Mouse (Mus musculus) limb, embryonic 11.5 days (tissue): ENCODE results near the gene Sipa1l1. TPM values are rescaled to one million over a fixed set of nuclear protein-coding genes. Genes with fewer than 3 reads are reported as not detected.

Experiments used
- ATAC-seq: fragments of 200-750 bp; cut with Nextera tagmentation; 2 replicates; pipeline ENCODE4 v1.8.0; 2017; ENCODE audit warnings: low read depth; ENCODE audit not compliant: insufficient number of reproducible peaks, low FRiP score, low TSS enrichment
- DNase-seq: peaks from one replicate; pipeline ENCODE4 v3.0.0-alpha.2; 2015; ENCODE audit warnings: low spot score
- H3K27ac ChIP-seq: fragments of 300-500 bp; sonication (generic); replicated peaks from 2 replicates; pipeline ENCODE4 v1.5.1; 2014; ENCODE audit warnings: low read depth, mild to moderate bottlenecking, low read length
- H3K27me3 ChIP-seq: fragments of 300-500 bp; sonication (generic); 2 replicates; pipeline ENCODE4 v1.6.1; 2014; ENCODE audit warnings: mild to moderate bottlenecking, low read length, mixed read lengths; ENCODE audit not compliant: control insufficient read depth, insufficient read depth
- H3K36me3 ChIP-seq: fragments of 300-500 bp; sonication (generic); 2 replicates; pipeline ENCODE4 v1.6.1; 2014; ENCODE audit warnings: mild to moderate bottlenecking, low read length, moderate library complexity, mixed read lengths; ENCODE audit not compliant: control insufficient read depth, insufficient read depth
- H3K4me1 ChIP-seq: fragments of 300-500 bp; sonication (generic); 2 replicates; pipeline ENCODE4 v1.6.1; 2014; ENCODE audit warnings: low read length, mixed read lengths; ENCODE audit not compliant: control insufficient read depth, insufficient read depth
- H3K4me2 ChIP-seq: fragments of 300-500 bp; sonication (generic); 2 replicates; pipeline ENCODE4 v1.6.1; 2014; ENCODE audit warnings: low read depth, mild to moderate bottlenecking, moderate library complexity; ENCODE audit not compliant: severe bottlenecking
- H3K4me3 ChIP-seq: fragments of 300-500 bp; sonication (generic); 2 replicates; pipeline ENCODE4 v1.5.1; 2014; ENCODE audit warnings: low read depth, low read length
- H3K9ac ChIP-seq: fragments of 300-500 bp; sonication (generic); 2 replicates; pipeline ENCODE4 v1.6.1; 2014; ENCODE audit warnings: mild to moderate bottlenecking, low read length
- H3K9me3 ChIP-seq: fragments of 300-500 bp; sonication (generic); 2 replicates; pipeline ENCODE4 v1.6.1; 2016; ENCODE audit warnings: low read length; ENCODE audit not compliant: control insufficient read depth
- WGBS: fragments of 180-500 bp; shearing (Covaris S2); extraction: QIAGEN DNeasy Blood & Tissue Kit; methylation state at CpG from one replicate; pipeline ENCODE4 v1.1.7; 2014; 5-methylcytosine and 5-hydroxymethylcytosine counted together
- polyA plus RNA-seq: library from polyadenylated mRNA; unstranded; fragments of >200 nt; fragmentation: Nextera tagmentation; extraction: Ambion mirVana; gene quantifications from 2 replicates; pipeline ENCODE4 v1.2.1, GENCODE M21; 2014

Gene Sipa1l1
- polyA plus RNA-seq, 1 experiment from 2014 or later: 32.5 TPM

DNA sequence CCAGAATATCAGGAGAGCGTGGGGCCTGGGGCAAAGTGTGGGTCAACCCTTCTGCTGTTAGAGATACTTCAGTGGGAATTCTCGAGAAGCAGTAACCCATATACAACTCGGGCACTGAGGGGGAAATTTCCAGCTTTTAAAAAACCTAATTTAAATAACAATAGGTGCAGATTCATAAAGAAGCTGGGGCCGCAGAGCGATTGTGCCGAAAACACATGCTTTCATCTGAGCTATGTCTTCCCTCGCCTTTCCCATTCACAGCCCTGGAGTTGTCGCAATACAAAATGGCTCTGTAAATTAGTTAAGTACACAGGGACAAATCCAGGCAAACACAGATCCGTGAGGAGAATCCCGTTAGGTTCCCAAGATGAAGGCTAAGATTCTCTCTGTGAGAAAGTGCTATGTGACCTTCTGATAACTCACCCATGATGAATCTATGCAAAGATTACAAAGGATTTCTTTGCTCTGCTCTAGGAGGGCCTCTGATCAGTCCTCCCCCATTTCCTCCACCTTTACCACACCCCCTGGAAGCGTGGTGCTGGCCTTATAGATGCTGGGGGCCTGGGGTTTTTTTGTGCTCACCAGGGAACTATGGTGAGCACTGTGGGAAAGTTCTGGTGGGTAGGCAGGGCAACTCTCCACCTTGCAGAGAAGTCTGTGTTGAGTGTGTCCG is 22.0 kb upstream of the Sipa1l1 start:
- Histone ChIP-seq H3K36me3 (no peaks in the 10 kb centered on the region), H3K9me3 (no peaks in the 10 kb centered on the region), H3K4me3 (no peak overlapping the region), H3K4me1 (no peaks in the 10 kb centered on the region), H3K4me2 (no peak overlapping the region), H3K27ac (no peak overlapping the region), H3K9ac (no peak overlapping the region), H3K27me3 (no peaks in the 10 kb centered on the region)
- WGBS: 83% methylated on average over 12 of the region's 12 CpGs
- ATAC-seq (no peak), DNase-seq (no peak)

DNA sequence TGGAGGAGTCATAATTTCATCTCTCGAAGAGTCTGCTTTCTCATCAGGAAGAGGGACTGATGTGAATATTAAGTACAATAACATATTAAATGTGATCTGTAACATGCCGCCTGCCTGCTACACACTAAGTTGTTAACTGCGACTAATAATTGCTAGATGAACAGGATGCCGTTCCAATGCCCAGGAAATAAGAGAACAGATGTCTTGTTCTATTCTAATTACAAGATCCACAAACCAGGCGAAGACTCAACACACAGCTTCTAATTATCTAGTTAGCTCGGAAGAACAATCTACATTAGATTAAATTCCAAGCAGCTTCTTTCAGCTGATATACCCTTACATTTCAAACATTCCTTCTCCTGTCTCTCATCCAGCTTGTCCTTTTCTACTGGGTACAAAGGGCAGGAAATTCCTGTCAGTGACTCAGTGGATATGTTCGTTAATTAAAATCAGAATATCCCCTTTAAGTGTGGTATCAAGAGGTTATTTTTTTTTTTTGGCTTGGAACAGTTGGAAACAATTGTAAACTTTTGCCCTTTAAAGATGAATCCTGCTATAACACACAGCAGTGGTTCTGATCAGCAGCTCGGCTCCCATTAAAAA is 20.7 kb upstream of the Sipa1l1 start:
- Histone ChIP-seq H3K4me3 (no peak overlapping the region), H3K4me2 (no peak overlapping the region), H3K9ac (no peak overlapping the region), H3K36me3 (no peaks in the 10 kb centered on the region), H3K27me3 (no peaks in the 10 kb centered on the region), H3K27ac (no peak overlapping the region), H3K4me1 (no peaks in the 10 kb centered on the region), H3K9me3 (no peaks in the 10 kb centered on the region)
- WGBS: 67% methylated on average over 8 of the region's 8 CpGs
- ATAC-seq (no peak), DNase-seq (no peak)

DNA sequence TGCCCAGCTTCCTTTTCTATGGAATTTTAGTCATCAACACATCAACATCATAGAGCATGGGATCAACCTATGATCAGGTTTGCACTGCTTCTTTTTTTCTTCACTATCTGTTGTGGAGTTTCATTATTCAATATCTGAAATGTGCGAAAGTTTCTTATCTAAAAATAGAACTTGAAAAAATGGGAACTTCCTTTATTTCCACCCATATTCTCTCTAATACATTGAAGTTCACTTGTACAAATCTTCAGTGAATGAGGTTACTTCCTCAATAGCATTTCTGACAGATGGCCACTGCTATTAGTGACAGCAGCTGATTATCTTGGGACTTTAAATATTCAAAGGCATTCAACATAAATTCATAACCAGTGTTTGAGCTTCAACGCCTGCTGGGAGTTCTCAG is 18.1 kb upstream of the Sipa1l1 start:
- no peaks in the 10 kb centered on the region for H3K4me1 ChIP-seq
- H3K27ac ChIP-seq: no peak overlapping the region
- no peak for ATAC-seq
- H3K9me3 ChIP-seq: no peaks in the 10 kb centered on the region
- no peak overlapping the region for H3K4me3 ChIP-seq
- WGBS: 86% methylated on average over 2 of the region's 2 CpGs
- H3K4me2 ChIP-seq: no peak overlapping the region
- H3K36me3 ChIP-seq: no peaks in the 10 kb centered on the region
- H3K9ac ChIP-seq: no peak overlapping the region
- no peak for DNase-seq
- H3K27me3 ChIP-seq: no peaks in the 10 kb centered on the region

DNA sequence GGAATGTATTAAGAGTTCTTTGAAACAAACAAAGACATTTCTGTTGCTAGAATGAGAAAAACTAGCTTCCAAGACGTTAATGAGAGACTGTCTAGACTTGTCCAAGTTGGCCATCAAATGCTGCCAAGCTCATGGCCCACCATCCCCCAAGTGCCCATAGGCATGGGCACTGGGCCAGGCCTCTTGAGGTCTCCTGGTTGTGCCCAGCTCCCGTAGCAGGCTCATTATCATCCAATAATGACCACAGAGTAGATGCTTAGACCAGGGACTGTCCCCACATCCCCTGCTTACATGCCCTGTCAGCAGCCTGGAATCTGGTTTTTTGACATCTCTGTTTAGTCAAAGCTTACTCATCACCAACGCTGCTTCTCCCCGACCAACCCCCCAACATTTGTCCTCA is 14.6 kb upstream of the Sipa1l1 start:
- Histone ChIP-seq H3K9ac (no peak overlapping the region), H3K27ac (no peak overlapping the region), H3K4me3 (no peak overlapping the region), H3K4me2 (no peak overlapping the region), H3K27me3 (no peaks in the 10 kb centered on the region), H3K4me1 (no peaks in the 10 kb centered on the region), H3K9me3 (no peaks in the 10 kb centered on the region), H3K36me3 (no peaks in the 10 kb centered on the region)
- no peak for ATAC-seq
- WGBS: 90% methylated on average over 4 of the region's 4 CpGs
- no peak for DNase-seq

DNA sequence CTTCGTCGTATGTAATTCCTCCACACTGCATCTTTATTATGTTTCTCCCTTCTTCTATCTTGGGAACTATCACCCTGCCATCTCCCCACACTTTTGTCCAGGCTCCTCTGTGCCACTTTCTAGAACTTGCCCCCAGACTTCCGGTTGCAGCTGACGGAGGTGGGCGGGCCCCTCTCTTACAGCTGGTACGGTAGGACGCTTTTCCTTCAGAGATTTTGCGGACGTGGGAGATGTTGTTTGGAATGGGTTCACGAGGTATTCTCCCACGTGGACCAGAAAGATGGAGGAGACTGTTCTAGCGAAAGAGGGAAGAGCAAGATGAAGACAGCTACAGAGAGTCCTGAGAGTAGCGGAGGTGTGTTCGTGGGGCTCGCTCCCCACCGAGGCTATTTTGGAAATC is 10.6 kb upstream of the Sipa1l1 start:
- H3K27ac ChIP-seq: no peak overlapping the region
- no peak overlapping the region for H3K4me3 ChIP-seq
- no peaks in the 10 kb centered on the region for H3K4me1 ChIP-seq
- ATAC-seq: no peak
- DNase-seq: no peak
- H3K4me2 ChIP-seq: no peak overlapping the region
- no peaks in the 10 kb centered on the region for H3K9me3 ChIP-seq
- no peaks in the 10 kb centered on the region for H3K36me3 ChIP-seq
- WGBS: 94% methylated on average over 16 of the region's 16 CpGs
- no peaks in the 10 kb centered on the region for H3K27me3 ChIP-seq
- no peak overlapping the region for H3K9ac ChIP-seq

DNA sequence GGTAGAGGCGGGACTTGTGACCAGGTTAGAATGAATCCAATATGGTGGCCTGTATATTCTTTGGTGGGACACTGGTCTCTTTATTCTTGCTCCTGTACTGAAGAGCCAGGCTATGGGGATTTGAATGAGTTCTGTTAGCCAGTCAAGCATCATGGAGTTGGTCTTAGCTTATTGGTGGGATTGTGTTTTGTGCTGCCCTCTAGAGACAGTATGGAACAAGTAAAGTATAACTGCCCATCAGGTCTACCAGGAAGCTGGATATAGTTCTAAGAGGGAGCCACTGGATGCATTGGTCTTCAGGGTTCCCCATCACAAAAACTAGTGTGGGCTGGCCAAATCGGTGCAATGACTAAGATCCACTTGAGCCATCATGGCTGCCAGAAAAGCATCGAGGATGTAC is 9.7 kb upstream of the Sipa1l1 start:
- H3K4me2 ChIP-seq: no peak overlapping the region
- DNase-seq (no peak), ATAC-seq (no peak)
- no peaks in the 10 kb centered on the region for H3K27me3 ChIP-seq
- 95% methylated on average over 3 of the region's 3 CpGs for WGBS
- H3K27ac ChIP-seq: no peak overlapping the region
- H3K4me3 ChIP-seq: no peak overlapping the region
- H3K4me1 ChIP-seq: no peaks in the 10 kb centered on the region
- H3K9ac ChIP-seq: no peak overlapping the region
- no peaks in the 10 kb centered on the region for H3K9me3 ChIP-seq
- H3K36me3 ChIP-seq: no peaks in the 10 kb centered on the region

DNA sequence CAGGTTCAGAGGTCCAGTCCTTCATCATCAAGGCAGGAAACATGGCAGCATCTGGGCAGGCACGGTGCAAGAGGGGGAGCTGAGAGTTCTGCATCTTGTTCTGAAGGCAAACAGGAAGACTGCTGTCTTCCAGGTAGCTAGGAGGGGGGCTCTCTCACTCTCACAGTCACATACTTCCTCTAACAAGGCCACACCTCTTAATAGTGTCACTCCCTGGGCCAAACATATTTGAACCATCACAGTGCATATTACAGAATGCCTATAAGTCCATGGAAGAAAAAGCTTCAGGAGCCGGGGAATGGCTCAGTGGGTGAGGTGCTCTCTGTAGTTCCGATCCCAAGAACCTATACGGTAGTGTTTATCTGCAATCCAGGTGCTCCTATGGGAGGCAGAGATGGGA is 3.5 kb upstream of the Sipa1l1 start:
- Histone ChIP-seq H3K27ac (no peak overlapping the region), H3K4me3 (no peak overlapping the region), H3K36me3 (no peaks in the 10 kb centered on the region), H3K27me3 (no peaks in the 10 kb centered on the region), H3K4me2 (no peak overlapping the region), H3K4me1 (peaks cover 4% of the 10 kb centered on the region), H3K9me3 (no peaks in the 10 kb centered on the region), H3K9ac (no peak overlapping the region)
- DNase-seq: no peak
- ATAC-seq: no peak
- WGBS: 80% methylated on average over 4 of the region's 4 CpGs

DNA sequence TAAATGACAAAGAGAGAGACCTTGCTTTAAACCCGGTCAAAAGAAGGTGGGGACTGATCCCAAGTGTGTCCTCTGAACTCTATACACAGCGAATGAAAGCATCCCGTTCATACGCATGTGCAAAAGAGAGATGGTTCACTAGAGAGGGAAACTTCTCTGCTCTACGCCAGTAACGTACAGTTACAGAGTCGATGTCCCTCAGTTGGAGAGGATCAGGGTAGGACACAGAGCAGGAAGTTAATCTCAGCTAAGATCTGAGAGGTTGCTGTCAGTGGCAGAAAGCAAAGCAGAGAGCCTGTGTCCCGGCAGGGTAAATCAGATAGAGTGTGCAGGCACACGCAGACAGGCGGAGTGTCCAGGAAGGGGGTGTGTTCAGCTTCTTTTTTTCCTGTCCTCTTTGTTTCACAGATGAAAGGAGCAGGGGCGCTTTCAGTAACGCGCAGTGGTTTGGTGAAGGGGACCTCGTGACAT is 3.0 kb upstream of the Sipa1l1 start:
- Histone ChIP-seq H3K9ac (no peak overlapping the region), H3K9me3 (no peaks in the 10 kb centered on the region), H3K4me3 (no peak overlapping the region), H3K27me3 (no peaks in the 10 kb centered on the region), H3K4me1 (peaks cover 8% of the 10 kb centered on the region), H3K27ac (no peak overlapping the region), H3K4me2 (no peak overlapping the region), H3K36me3 (no peaks in the 10 kb centered on the region)
- ATAC-seq (no peak), DNase-seq (peak; percentile 41)
- WGBS: 36% methylated on average over 14 of the region's 14 CpGs
